Mouse (Mus musculus) heart, adult 2 months (tissue): ENCODE results near the gene Slc9a9.

Experiments
- CTCF ChIP-seq: fragments of 200-600 bp; IDR thresholded peaks from 2 replicates; pipeline ENCODE4 v1.8.1; 2022; ENCODE audit warnings: antibody characterized with exemption, mild to moderate bottlenecking, moderate library complexity
- EP300 ChIP-seq: fragments of 200-500 bp; IDR thresholded peaks from 2 replicates; pipeline ENCODE4 v1.6.1; 2011; ENCODE audit warnings: low read depth, low read length, control low read depth; ENCODE audit not compliant: insufficient read depth
- POLR2A ChIP-seq: fragments of 200-500 bp; IDR thresholded peaks from 2 replicates; pipeline ENCODE4 v1.6.1; 2011; ENCODE audit warnings: mild to moderate bottlenecking, low read depth, low read length, control low read depth; ENCODE audit not compliant: insufficient read depth

DNA sequence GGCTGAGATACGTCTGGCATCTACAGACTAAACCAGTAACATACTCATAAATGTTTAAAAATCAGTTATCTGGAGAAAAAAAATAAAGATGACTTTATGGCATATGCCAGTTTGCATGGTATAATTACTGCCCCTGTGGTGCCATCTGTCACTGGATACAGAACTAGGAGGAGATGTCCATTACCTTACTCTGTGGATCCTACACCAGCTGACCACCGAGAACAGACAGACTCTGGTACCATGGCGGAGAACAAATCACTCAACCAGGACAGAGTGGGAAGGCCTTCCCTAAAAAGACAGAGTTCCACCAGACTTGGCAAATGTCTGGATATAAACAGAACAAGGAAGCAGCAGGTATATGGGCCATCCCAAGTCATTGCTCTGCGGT lies 519.5 kb downstream of the Slc9a9 start:
- TF ChIP-seq CTCF, result no peak
- no peak for TF ChIP-seq POLR2A
- no peak for TF ChIP-seq EP300
